ENCODE assay signal across 27 mouse cellular contexts in genomic region chr12:82382932-82383331, GRCm38 (mm10).
"Had no signal": no experiment of that assay in that cellular context is flagged by ENCODE, and none has a peak within 500 bp of the region (broad histone marks: within the 10 kb centered on the region; RNA-seq: fewer than 3 reads in every experiment).

No protein-coding gene starts in this region.

- H3K4me3 ChIP-seq: gastrocnemius, adult 2 months; hindbrain, embryonic 10.5 days; hindbrain, embryonic 12.5 days; intestine, embryonic 15.5 days; left cerebral cortex, adult 2 months; limb, embryonic 10.5 days; limb, embryonic 12.5 days; liver, embryonic 13.5 days; liver, embryonic 15.5 days had no signal

- H3K27ac ChIP-seq: gastrocnemius, adult 2 months; hindbrain, embryonic 10.5 days; hindbrain, embryonic 12.5 days; hindbrain, embryonic 14.5 days; intestine, embryonic 15.5 days; kidney, postnatal 0 days; left cerebral cortex, adult 2 months; limb, embryonic 10.5 days; limb, embryonic 12.5 days; liver, embryonic 13.5 days; liver, embryonic 15.5 days had no signal

- H3K36me3 ChIP-seq: intestine, embryonic 15.5 days; liver, embryonic 15.5 days had no signal

- H3K9me3 ChIP-seq: hindbrain, embryonic 10.5 days; hindbrain, embryonic 12.5 days; intestine, embryonic 15.5 days; limb, embryonic 10.5 days; limb, embryonic 12.5 days; liver, embryonic 13.5 days; liver, embryonic 15.5 days had no signal

- DNase-seq: gastrocnemius, adult 2 months; gastrocnemius, postnatal 10 days; gastrocnemius, postnatal 25 days; heart, postnatal 10 days; heart, postnatal 4 days; kidney, adult 18-20 months; kidney, adult 8-10 months; kidney, postnatal 25 days; kidney, postnatal 4 days; liver; liver, embryonic 13.5 days; liver, postnatal 0 days had no signal

- H3K4me2 ChIP-seq: heart, embryonic 11.5 days; hindbrain, embryonic 12.5 days; hindbrain, embryonic 14.5 days; intestine, embryonic 15.5 days; limb, embryonic 12.5 days; liver, embryonic 11.5 days; liver, embryonic 13.5 days; liver, embryonic 15.5 days had no signal

- H3K4me1 ChIP-seq: hindbrain, embryonic 10.5 days; hindbrain, embryonic 12.5 days; intestine, embryonic 15.5 days; limb, embryonic 10.5 days; liver, embryonic 13.5 days; liver, embryonic 15.5 days had no signal

- H3K9ac ChIP-seq: hindbrain, embryonic 12.5 days; hindbrain, embryonic 14.5 days; intestine, embryonic 15.5 days; limb, embryonic 12.5 days; liver, embryonic 13.5 days; liver, embryonic 15.5 days; liver, postnatal 0 days had no signal

- H3K27me3 ChIP-seq: hindbrain, embryonic 12.5 days; intestine, embryonic 15.5 days; limb, embryonic 12.5 days; liver, embryonic 13.5 days; liver, embryonic 15.5 days had no signal

- ATAC-seq: forebrain, embryonic 16.5 days; hindbrain, embryonic 16.5 days; inflammation-experienced regulatory T-cells, adult 6 months; intestine, embryonic 15.5 days; intestine, postnatal 0 days; liver, postnatal 0 days had no signal
